Mouse (Mus musculus) lung, embryonic 15.5 days (tissue): ENCODE data around the gene Mob4. TPM values are rescaled to one million over a fixed set of nuclear protein-coding genes. Genes with fewer than 3 reads are reported as not detected.

ENCODE experiments used
- ATAC-seq: fragments of 200-750 bp; cut with Nextera tagmentation; 2 replicates; pipeline ENCODE4 v1.8.0; 2017; ENCODE audit warnings: moderate number of reproducible peaks, borderline replicate concordance; ENCODE audit not compliant: low FRiP score, low TSS enrichment; ENCODE audit errors: extremely low read depth
- H3K27ac ChIP-seq: fragments of 300-500 bp; sonication (generic); 2 replicates; pipeline ENCODE4 v1.5.1; 2015; ENCODE audit warnings: moderate library complexity, mild to moderate bottlenecking, inconsistent platforms
- H3K27me3 ChIP-seq: fragments of 300-500 bp; sonication (generic); 2 replicates; pipeline ENCODE4 v1.6.1; 2015; ENCODE audit warnings: inconsistent platforms
- H3K36me3 ChIP-seq: fragments of 300-500 bp; sonication (generic); 2 replicates; pipeline ENCODE4 v1.6.1; 2015; ENCODE audit warnings: inconsistent platforms
- H3K4me1 ChIP-seq: fragments of 300-500 bp; sonication (generic); 2 replicates; pipeline ENCODE4 v1.6.1; 2015; ENCODE audit warnings: inconsistent platforms
- H3K4me2 ChIP-seq: fragments of 300-500 bp; sonication (generic); 2 replicates; pipeline ENCODE4 v1.6.1; 2015; ENCODE audit warnings: inconsistent platforms, mild to moderate bottlenecking, moderate library complexity
- H3K4me3 ChIP-seq: fragments of 300-500 bp; sonication (generic); 2 replicates; pipeline ENCODE4 v1.5.1; 2015; ENCODE audit warnings: mild to moderate bottlenecking, inconsistent platforms
- H3K9ac ChIP-seq: fragments of 300-500 bp; sonication (generic); 2 replicates; pipeline ENCODE4 v1.6.1; 2015; ENCODE audit warnings: inconsistent platforms
- H3K9me3 ChIP-seq: fragments of 300-500 bp; sonication (generic); 2 replicates; pipeline ENCODE4 v1.6.1; 2016; ENCODE audit warnings: inconsistent platforms
- WGBS: fragments of 180-500 bp; shearing (Covaris S2); methylation state at CpG from one replicate; pipeline ENCODE4 v1.1.7; 2015; 5-methylcytosine and 5-hydroxymethylcytosine counted together
- polyA plus RNA-seq: library from polyadenylated mRNA; unstranded; fragments of >200 nt; fragmentation: Nextera tagmentation; extraction: Ambion mirVana; gene quantifications from 2 replicates; pipeline ENCODE4 v1.2.1, GENCODE M21; 2015

Mob4 gene
- polyA plus RNA-seq, 1 experiment from 2014 or later, result 133 TPM

DNA sequence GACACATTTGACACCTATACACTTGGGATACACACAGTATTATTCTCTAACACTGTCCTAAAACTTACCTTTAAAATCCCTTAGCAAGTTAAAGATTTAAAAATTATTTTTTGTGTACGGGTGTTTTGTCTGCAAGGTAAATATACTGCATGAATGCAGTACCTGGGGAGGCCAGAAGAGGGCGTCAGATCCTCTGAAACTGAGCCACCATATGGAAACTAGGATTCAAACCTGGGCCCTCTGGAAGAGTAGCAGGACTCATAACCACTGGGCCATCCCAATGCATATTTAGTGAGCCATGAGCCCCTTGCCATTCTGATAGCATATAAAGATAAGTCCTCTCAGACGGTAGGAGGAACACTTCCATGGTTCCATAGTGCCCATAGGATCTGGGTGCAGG lies 61.8 kb downstream of the Mob4 start:
- 37% methylated on average over 3 of the region's 3 CpGs for WGBS
- 0 out of 2 replicates have a peak, but pooled peaks have one; percentile 4 for ATAC-seq
- no peak overlapping the region for H3K9ac ChIP-seq

DNA sequence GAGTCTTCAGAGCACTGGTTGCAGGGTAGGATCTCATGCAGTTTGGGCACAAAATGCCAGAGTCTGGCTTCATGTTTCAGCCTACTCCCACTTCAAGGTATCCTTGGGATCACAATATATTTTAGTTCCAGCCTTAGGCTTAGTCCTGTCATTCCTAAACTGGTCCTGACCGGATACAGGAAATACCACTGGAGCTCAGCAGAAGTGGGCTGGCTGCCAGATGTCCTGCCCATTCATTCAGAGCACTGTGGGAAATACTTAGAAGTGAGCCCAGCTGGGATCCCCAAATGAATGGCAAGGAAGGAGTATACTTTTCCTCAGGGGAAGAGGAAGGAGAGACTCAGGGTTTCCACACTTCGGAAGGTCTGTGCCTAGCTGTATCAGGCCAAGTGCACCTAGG lies 62.3 kb downstream of the Mob4 start:
- peak; percentile 84 for ATAC-seq
- no peaks in the 10 kb centered on the region for H3K36me3 ChIP-seq
- H3K4me2 ChIP-seq, result no peak overlapping the region
- no peak overlapping the region for H3K4me3 ChIP-seq
- peaks cover 23% of the 10 kb centered on the region for H3K4me1 ChIP-seq
- no peaks in the 10 kb centered on the region for H3K9me3 ChIP-seq
- no peak overlapping the region for H3K9ac ChIP-seq
- H3K27me3 ChIP-seq, result no peaks in the 10 kb centered on the region
- H3K27ac ChIP-seq, result peak overlapping the region; percentile 65
- WGBS, result 15% methylated on average over 2 of the region's 2 CpGs

More for the DNA sequence above, 61.8 kb downstream of the Mob4 start:
- no peak overlapping the region for H3K4me3 ChIP-seq
- no peaks in the 10 kb centered on the region for H3K9me3 ChIP-seq
- H3K4me2 ChIP-seq, result no peak overlapping the region
- peaks cover 23% of the 10 kb centered on the region for H3K4me1 ChIP-seq
- H3K36me3 ChIP-seq, result no peaks in the 10 kb centered on the region
- no peaks in the 10 kb centered on the region for H3K27me3 ChIP-seq
- peak overlapping the region; percentile 65 for H3K27ac ChIP-seq

DNA sequence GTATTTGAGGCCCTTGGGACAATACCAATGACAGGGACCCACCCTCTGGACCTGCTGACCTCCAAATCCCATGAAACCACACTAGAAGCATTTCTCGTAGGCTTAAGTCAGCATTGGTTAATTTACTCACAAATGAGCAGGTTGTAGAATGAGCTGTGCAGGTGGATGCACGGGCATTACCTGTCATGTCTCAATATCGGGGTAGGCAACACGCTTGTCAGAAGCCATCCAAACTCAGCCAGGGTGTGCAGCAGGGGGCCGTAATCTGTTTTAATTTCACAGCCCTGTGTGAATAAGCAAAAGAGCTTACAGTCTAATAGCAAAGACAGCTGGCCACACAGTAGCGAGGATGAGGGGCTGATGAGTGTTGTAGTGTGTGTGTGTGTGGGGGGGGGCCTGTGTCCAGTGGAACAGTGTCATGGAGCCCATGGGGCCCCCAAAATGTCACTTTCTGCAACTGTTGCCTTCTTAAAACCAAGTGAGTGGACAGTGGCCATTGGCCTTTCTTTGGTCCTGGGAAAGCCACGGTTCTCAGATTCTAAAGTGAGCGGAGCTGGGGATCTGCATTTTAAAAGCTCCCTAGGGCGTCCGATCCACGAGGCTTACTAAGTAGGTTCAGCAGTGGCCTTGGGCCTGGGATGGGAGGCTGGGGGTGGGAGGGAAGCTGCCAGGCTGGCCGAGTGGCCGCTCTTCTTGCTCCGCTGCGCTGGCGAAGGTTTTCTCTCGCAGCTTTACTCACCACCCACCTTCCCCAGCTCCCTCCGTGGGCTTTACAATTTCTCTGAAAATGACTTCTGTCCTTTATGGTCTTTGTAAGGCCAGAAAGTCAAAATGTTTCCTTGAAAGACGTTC lies 63.3 kb downstream of the Mob4 start:
- Histone ChIP-seq H3K4me2 (no peak overlapping the region), H3K36me3 (no peaks in the 10 kb centered on the region), H3K9ac (no peak overlapping the region), H3K9me3 (no peaks in the 10 kb centered on the region), H3K4me1 (peaks cover 27% of the 10 kb centered on the region), H3K27me3 (no peaks in the 10 kb centered on the region), H3K4me3 (no peak overlapping the region), H3K27ac (no peak overlapping the region)
- 63% methylated on average over 19 of the region's 19 CpGs for WGBS
- ATAC-seq, result no peak

DNA sequence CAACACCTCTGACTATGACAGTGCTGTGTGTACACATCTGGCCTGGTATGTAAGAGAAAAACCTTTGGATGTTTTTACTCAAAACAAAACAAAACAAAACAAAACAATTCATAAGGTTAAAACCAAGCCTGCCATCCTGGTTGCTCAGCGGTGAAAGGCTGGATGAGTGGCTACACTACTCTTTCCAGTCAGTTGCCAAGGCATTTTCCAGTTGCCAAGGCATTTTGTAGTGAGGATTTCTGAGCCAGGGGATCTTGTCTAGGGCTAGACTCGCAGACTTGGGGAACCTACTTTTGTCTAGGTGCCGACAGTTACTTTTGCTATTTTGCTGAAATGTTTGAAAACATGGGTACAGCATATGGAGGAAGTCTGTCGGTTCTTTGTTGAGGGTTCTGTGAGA lies 64.0 kb downstream of the Mob4 start:
- Histone ChIP-seq H3K9me3 (no peaks in the 10 kb centered on the region), H3K27ac (no peak overlapping the region), H3K36me3 (no peaks in the 10 kb centered on the region), H3K27me3 (no peaks in the 10 kb centered on the region), H3K4me2 (no peak overlapping the region), H3K4me3 (no peak overlapping the region), H3K4me1 (peaks cover 29% of the 10 kb centered on the region), H3K9ac (no peak overlapping the region)
- no peak for ATAC-seq
- WGBS, result 78% methylated on average over 4 of the region's 4 CpGs

DNA sequence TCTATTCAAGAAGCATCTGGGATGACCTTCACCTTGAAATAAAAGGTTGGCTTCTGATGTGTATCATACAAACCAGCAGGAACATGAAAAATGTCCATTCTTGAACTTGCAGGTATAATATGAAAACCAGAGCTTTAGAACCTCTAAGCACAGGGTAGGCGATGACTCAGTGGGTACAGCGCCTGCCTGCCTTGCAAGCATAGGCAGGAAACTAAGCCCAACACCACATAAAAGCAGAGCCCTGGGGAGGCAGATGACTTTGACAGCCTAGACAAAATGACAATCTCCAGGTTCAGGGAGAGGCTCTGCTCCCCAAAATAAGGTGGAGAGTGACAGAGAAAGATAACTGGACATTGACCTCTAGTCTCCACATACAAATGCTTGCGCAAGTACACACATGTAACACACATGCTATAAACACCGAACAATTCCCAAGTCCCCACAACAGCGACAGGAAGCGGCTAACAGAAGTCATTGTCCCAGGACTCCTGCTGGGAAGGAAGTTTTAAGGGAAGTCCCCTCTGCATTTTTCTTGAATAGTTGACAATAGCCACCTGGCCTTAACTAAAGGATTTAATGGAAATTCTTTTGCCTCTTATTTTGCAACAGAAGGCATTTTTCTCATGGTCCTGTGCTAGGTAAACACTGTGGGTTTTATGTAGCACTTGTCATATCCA lies 65.4 kb downstream of the Mob4 start:
- no peak overlapping the region for H3K9ac ChIP-seq
- no peak for ATAC-seq
- H3K9me3 ChIP-seq, result no peaks in the 10 kb centered on the region
- H3K27me3 ChIP-seq, result no peaks in the 10 kb centered on the region
- peak overlapping the region; percentile 58 for H3K27ac ChIP-seq
- WGBS, result 62% methylated on average over 6 of the region's 6 CpGs
- H3K4me1 ChIP-seq, result peaks cover 31% of the 10 kb centered on the region
- no peak overlapping the region for H3K4me2 ChIP-seq
- no peaks in the 10 kb centered on the region for H3K36me3 ChIP-seq
- H3K4me3 ChIP-seq, result no peak overlapping the region

DNA sequence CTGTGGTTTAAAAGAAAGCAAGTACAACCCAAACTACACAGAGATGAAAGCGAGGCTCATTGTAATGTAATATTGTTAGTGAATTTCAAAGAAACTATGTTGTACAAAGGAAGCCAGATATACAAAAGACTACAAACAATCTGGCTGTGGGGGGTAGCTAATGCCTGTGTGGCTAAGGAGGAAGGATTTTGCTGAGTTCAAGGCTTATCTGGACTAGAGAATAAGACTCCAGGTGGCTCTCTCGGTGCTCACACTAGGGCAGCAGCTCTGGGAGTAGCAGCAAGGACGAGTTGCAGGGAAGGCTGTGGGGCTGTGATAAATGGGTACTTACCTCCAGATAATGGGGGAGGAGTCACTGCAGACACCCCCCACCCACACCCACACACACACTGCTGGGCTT lies 67.7 kb downstream of the Mob4 start:
- no peak overlapping the region for H3K4me3 ChIP-seq
- H3K4me2 ChIP-seq, result no peak overlapping the region
- H3K27ac ChIP-seq, result no peak overlapping the region
- H3K9ac ChIP-seq, result no peak overlapping the region
- H3K9me3 ChIP-seq, result no peaks in the 10 kb centered on the region
- H3K36me3 ChIP-seq, result peaks cover 3% of the 10 kb centered on the region; the same call in 1 of the 2 replicates
- H3K4me1 ChIP-seq, result peaks cover 15% of the 10 kb centered on the region
- no peaks in the 10 kb centered on the region for H3K27me3 ChIP-seq
- no peak for ATAC-seq
- 37% methylated on average over 3 of the region's 3 CpGs for WGBS

DNA sequence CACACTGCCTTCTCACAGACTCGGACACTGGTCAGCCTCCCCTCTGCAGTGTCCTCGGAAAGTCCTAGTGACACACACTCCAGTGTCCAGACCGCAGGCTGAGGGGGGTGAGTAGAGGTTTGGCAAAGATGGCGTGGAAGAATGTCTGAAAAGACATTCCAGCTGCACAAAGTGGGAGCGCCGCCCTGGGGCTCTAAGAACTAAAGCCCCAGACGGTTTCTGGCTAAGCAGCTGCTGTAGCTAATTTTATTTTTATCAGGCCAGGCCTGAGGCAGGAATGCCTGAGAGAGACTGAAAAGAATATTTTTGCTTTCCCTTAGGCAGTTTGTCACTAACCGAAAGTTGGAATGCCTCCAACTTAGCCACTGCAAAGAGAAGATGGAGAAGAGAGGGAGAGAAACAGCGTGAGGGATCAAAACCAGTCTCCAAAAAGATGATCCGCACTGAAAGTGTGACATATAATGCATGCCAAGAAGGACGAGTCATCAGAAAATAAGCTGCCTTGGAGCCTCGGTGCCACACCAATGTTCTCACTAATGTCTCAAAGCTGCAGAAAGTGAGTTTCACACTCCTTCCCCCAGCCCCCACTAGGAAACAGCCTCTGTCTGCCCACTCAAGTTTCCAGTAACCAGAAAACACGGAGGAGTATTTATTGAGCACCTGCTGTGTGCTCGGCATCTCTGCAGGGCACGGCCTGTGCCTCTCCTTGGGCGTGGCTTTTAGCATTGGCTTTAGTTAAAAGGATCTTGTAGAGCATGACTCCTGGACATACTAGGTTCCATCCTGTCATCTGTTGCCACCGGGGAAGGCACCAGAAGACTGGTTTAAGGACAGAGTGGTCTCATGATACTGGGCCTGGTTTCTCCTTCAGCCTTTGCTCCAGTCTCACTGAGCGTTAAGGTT lies 71.1 kb downstream of the Mob4 start:
- Histone ChIP-seq H3K9me3 (no peaks in the 10 kb centered on the region), H3K36me3 (peaks cover 4% of the 10 kb centered on the region; the same call in 1 of the 2 replicates), H3K9ac (no peak overlapping the region), H3K4me2 (peak overlapping the region; percentile 19), H3K27me3 (no peaks in the 10 kb centered on the region), H3K4me1 (peaks cover 12% of the 10 kb centered on the region; the same call in 1 of the 2 replicates), H3K4me3 (no peak overlapping the region), H3K27ac (peak overlapping the region; percentile 65)
- WGBS, result 52% methylated on average over 18 of the region's 18 CpGs
- peak; percentile 68 for ATAC-seq

Other genes starting within 250 kb of the Mob4 start
- 16.6 and 18.0 TPM in 2 replicates for gene Ankrd44, start 204.8 kb upstream of the Mob4 start, polyA plus RNA-seq
- 305 and 316 TPM in 2 replicates for gene Sf3b1, start 103.8 kb upstream of the Mob4 start, polyA plus RNA-seq
- gene Coq10b, start 78.5 kb upstream of the Mob4 start, polyA plus RNA-seq, result 17.0 and 19.1 TPM in 2 replicates
- 303 and 360 TPM in 2 replicates for gene Hspe1, start 43.1 kb upstream of the Mob4 start, polyA plus RNA-seq
- gene Hspd1, start 43.0 kb upstream of the Mob4 start, polyA plus RNA-seq, result 330 and 331 TPM in 2 replicates
- 12.9 and 13.8 TPM in 2 replicates for gene Rftn2, start 95.6 kb downstream of the Mob4 start, polyA plus RNA-seq
- 2.5 TPM in 2 replicates for gene Mars2, start 105.9 kb downstream of the Mob4 start, polyA plus RNA-seq
- gene Boll, start 232.2 kb downstream of the Mob4 start, polyA plus RNA-seq, result 0.20 and 0.36 TPM in 2 replicates